Mouse (Mus musculus) forebrain, postnatal 0 days (tissue): ENCODE data around the gene Zfp335. TPM values are rescaled to one million over a fixed set of nuclear protein-coding genes. Genes with fewer than 3 reads are reported as not detected.

Experiments used
- ATAC-seq: fragments of 200-750 bp; cut with Nextera tagmentation; 2 replicates; pipeline ENCODE4 v1.8.0; 2017; ENCODE audit warnings: mild to moderate bottlenecking, moderate library complexity
- DNase-seq: peaks from one replicate; pipeline ENCODE4 v3.0.0-alpha.2; 2015
- H3K27ac ChIP-seq: fragments of 300-500 bp; sonication (generic); 2 replicates; pipeline ENCODE4 v1.5.1; 2014; ENCODE audit warnings: low read depth, mild to moderate bottlenecking, antibody characterized with exemption, low read length, moderate library complexity, mixed read lengths
- H3K27me3 ChIP-seq: fragments of 300-500 bp; sonication (generic); 2 replicates; pipeline ENCODE4 v1.6.1; 2014; ENCODE audit warnings: mild to moderate bottlenecking, low read length, mixed read lengths; ENCODE audit not compliant: insufficient read depth
- H3K36me3 ChIP-seq: fragments of 300-500 bp; sonication (generic); 2 replicates; pipeline ENCODE4 v1.6.1; 2014; ENCODE audit warnings: mild to moderate bottlenecking, moderate library complexity; ENCODE audit not compliant: insufficient read depth
- H3K4me1 ChIP-seq: fragments of 300-500 bp; sonication (generic); 2 replicates; pipeline ENCODE4 v1.6.1; 2014; ENCODE audit warnings: antibody characterized with exemption; ENCODE audit not compliant: insufficient read depth
- H3K4me2 ChIP-seq: fragments of 300-500 bp; sonication (generic); 2 replicates; pipeline ENCODE4 v1.6.1; 2014; ENCODE audit warnings: low read depth, mild to moderate bottlenecking, moderate library complexity
- H3K4me3 ChIP-seq: fragments of 300-500 bp; sonication (generic); 2 replicates; pipeline ENCODE4 v1.5.1; 2014; ENCODE audit warnings: low read depth, low read length, mixed read lengths
- H3K9ac ChIP-seq: fragments of 300-500 bp; sonication (generic); 2 replicates; pipeline ENCODE4 v1.6.1; 2014; ENCODE audit warnings: mild to moderate bottlenecking
- H3K9me3 ChIP-seq: fragments of 300-500 bp; sonication (generic); 2 replicates; pipeline ENCODE4 v1.6.1; 2016; ENCODE audit warnings: low read length
- CTCF ChIP-seq: sonication (generic); IDR thresholded peaks from 2 replicates; pipeline ENCODE4 v1.5.1; 2016; ENCODE audit warnings: antibody characterized with exemption, control low read depth, low read depth
- WGBS: fragments of 180-500 bp; shearing (Covaris S2); extraction: QIAGEN DNeasy Blood & Tissue Kit; methylation state at CpG from one replicate; pipeline ENCODE4 v1.1.7; 2014; 5-methylcytosine and 5-hydroxymethylcytosine counted together
- polyA plus RNA-seq: library from polyadenylated mRNA; unstranded; fragments of >200 nt; fragmentation: Nextera tagmentation; extraction: Ambion mirVana; gene quantifications from 2 replicates; pipeline ENCODE4 v1.2.1, GENCODE M21; 2015
- total RNA-seq: library from RNA; depleted of rRNA; stranded (reverse); fragments of >200 nt; gene quantifications from 2 replicates; pipeline ENCODE4 v1.2.3, GENCODE M21; 2014

The Zfp335 gene
- total and polyA plus RNA-seq, 2 experiments from 2014 or later, result 11.2 to 26.0 TPM

DNA sequence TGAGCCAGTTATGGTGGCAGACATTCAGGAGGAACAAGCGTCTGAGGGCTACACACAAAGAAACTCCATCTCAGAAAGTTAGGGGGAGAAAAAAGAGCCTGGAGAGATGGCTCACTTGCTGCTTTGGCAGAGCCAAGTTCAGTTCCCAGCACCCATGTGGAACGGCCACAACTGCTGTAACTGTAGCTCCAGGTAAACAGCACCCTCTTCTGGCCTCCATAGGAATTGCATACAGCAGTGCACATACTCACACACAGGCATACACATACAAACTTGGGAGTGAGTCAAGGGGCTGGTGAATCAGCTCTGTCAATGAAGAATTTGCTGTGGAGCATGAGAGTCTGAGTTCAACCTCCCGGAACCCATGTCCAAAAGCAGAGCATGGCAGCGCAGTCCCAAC is 5.5 kb downstream of the Zfp335 start:
- TF ChIP-seq CTCF, result peak; percentile 50
- no peak overlapping the region for H3K9ac ChIP-seq
- over 99% methylated on average over 4 of the region's 4 CpGs for WGBS
- H3K27me3 ChIP-seq, result no peaks in the 10 kb centered on the region
- no peaks in the 10 kb centered on the region for H3K9me3 ChIP-seq
- DNase-seq (no peak), ATAC-seq (no peak)
- H3K27ac ChIP-seq, result no peak overlapping the region
- peaks cover 76% of the 10 kb centered on the region for H3K36me3 ChIP-seq
- no peak overlapping the region for H3K4me3 ChIP-seq
- no peaks in the 10 kb centered on the region for H3K4me1 ChIP-seq
- H3K4me2 ChIP-seq, result no peak overlapping the region

GRCm38 (mm10) chr2:164903496-164903895 is 8.1 kb downstream of the Zfp335 start:
- Histone ChIP-seq H3K4me1 (no peaks in the 10 kb centered on the region), H3K27me3 (no peaks in the 10 kb centered on the region), H3K4me3 (no peak overlapping the region), H3K27ac (no peak overlapping the region), H3K9ac (no peak overlapping the region), H3K9me3 (no peaks in the 10 kb centered on the region), H3K36me3 (peaks cover 93% of the 10 kb centered on the region), H3K4me2 (no peak overlapping the region)
- no peak for DNase-seq
- 81% methylated on average over 1 of the region's 1 CpGs for WGBS
- TF ChIP-seq CTCF, result no peak
- no peak for ATAC-seq

DNA sequence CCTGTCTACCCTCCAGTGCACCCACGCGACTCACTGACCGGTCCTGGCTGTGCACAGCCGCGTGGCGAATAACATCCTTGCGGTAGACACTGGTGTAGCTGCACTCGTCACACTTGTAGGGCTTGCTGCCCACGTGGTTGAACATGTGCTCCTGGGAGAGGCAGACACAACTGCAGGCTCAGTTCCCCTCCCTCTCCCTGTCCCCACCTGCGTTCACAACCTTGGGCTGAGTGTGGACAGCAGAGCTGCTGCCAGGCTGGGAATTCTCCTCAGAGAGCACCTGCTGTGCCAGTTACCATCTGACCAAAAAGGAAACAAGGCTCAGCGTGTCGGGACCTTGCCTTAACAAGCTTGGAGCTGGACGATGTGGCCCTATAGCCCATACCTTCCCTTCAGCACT is 10.2 kb downstream of the Zfp335 start:
- Histone ChIP-seq H3K27me3 (no peaks in the 10 kb centered on the region), H3K4me2 (no peak overlapping the region), H3K9me3 (no peaks in the 10 kb centered on the region), H3K36me3 (peaks cover 94% of the 10 kb centered on the region), H3K27ac (no peak overlapping the region), H3K9ac (no peak overlapping the region), H3K4me3 (no peak overlapping the region), H3K4me1 (no peaks in the 10 kb centered on the region)
- ATAC-seq (no peak), DNase-seq (no peak)
- 93% methylated on average over 13 of the region's 13 CpGs for WGBS
- TF ChIP-seq CTCF, result no peak

GRCm38 (mm10) chr2:164899723-164900459 is 11.7 kb downstream of the Zfp335 start:
- H3K4me1 ChIP-seq, result no peaks in the 10 kb centered on the region
- no peak for DNase-seq
- H3K27ac ChIP-seq, result no peak overlapping the region
- H3K4me2 ChIP-seq, result no peak overlapping the region
- ATAC-seq, result no peak
- H3K9me3 ChIP-seq, result no peaks in the 10 kb centered on the region
- H3K27me3 ChIP-seq, result no peaks in the 10 kb centered on the region
- 90% methylated on average over 16 of the region's 16 CpGs for WGBS
- peaks cover 94% of the 10 kb centered on the region for H3K36me3 ChIP-seq
- no peak overlapping the region for H3K9ac ChIP-seq
- no peak for TF ChIP-seq CTCF
- no peak overlapping the region for H3K4me3 ChIP-seq

- Histone ChIP-seq H3K27ac (no peak overlapping the region), H3K4me2 (no peak overlapping the region), H3K4me3 (no peak overlapping the region), H3K27me3 (no peaks in the 10 kb centered on the region), H3K36me3 (peaks cover 94% of the 10 kb centered on the region), H3K9me3 (no peaks in the 10 kb centered on the region), H3K4me1 (no peaks in the 10 kb centered on the region), H3K9ac (no peak overlapping the region)
- ATAC-seq (no peak), DNase-seq (no peak)
- no peak for TF ChIP-seq CTCF
- 93% methylated on average over 15 of the region's 15 CpGs for WGBS
Measured at GRCm38 (mm10) chr2:164899034-164899433, 12.5 kb downstream of the Zfp335 start.

DNA sequence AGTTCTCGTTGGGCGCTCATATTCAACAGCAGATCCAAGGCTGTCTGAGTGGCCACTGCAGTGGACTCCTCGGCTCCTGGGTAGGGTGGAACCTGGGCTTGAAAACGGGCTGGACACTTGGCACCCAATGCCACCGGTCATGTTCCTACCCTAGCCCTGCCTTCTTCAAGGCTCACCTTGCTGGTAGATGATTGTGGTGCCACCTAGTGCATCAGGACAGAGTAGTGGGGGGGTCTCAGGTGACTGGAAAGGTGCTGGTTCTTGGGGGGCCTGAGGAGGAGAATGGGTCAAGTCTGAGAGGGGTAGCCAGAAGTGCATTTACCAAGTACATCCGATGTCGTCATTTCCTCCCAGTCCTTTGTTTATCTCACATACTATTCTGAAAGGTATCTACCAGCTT is 13.5 kb downstream of the Zfp335 start:
- Histone ChIP-seq H3K9ac (no peak overlapping the region), H3K27me3 (no peaks in the 10 kb centered on the region), H3K36me3 (peaks cover 99% of the 10 kb centered on the region), H3K4me3 (no peak overlapping the region), H3K27ac (no peak overlapping the region), H3K4me2 (no peak overlapping the region), H3K9me3 (no peaks in the 10 kb centered on the region), H3K4me1 (no peaks in the 10 kb centered on the region)
- WGBS, result 97% methylated on average over 7 of the region's 7 CpGs
- no peak for DNase-seq
- no peak for ATAC-seq
- no peak for TF ChIP-seq CTCF

GRCm38 (mm10) chr2:164895885-164896284 is 15.7 kb downstream of the Zfp335 start:
- 91% methylated on average over 6 of the region's 6 CpGs for WGBS
- Histone ChIP-seq H3K4me2 (no peak overlapping the region), H3K9me3 (no peaks in the 10 kb centered on the region), H3K9ac (no peak overlapping the region), H3K4me3 (no peak overlapping the region), H3K36me3 (peaks cover 99% of the 10 kb centered on the region), H3K27ac (no peak overlapping the region), H3K27me3 (no peaks in the 10 kb centered on the region), H3K4me1 (no peaks in the 10 kb centered on the region)
- TF ChIP-seq CTCF, result no peak
- ATAC-seq, result no peak
- DNase-seq, result no peak
